Mouse (Mus musculus): ENCODE measurements around the gene Hmgb1. TPM values are rescaled to one million over a fixed set of nuclear protein-coding genes. Genes with fewer than 3 reads are reported as not detected.

Hmgb1 gene
- total and polyA plus RNA-seq, 3 experiments, result 227 to 899 (median 288) TPM

DNA sequence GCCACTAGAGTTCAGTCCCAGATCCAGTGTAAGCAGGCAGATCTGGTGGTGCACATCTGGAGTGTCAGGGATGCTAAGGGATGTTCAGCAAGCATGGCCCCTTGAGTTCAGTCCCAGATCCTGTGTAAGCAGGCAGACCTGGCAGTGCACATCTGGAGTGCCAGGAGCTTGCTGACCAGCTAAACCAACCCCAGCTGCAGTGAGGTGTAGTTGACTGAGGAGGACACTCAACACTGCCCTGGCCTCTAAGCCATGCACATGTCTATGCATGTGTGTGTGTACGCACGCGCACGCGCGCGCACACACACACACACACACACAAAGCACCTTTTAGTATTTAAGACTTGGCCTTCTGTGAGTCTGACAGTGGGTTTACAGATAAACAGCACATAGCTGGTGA, 31.3 kb upstream of the Hmgb1 start:
- in situ Hi-C loops (cut with MboI; ENCODE audit: low pct_ligation_motif_present, low pct_unique_long_range_greater_than_20kb, low sequenced_read_pairs), result no loop called here
- Histone ChIP-seq H3K79me2 (replicated peaks; ENCODE audit: control insufficient read depth, extremely low read depth, insufficient read depth, poor library complexity, severe bottlenecking) (no peaks in the 10 kb centered on the region), H3K27me3 (replicated peaks) (no peaks in the 10 kb centered on the region), H3K4me2 (ENCODE audit: insufficient read depth, low read depth, poor library complexity, severe bottlenecking) (no peak overlapping the region), H3K4me1 (ENCODE audit: control insufficient read depth in 1 of 2, insufficient read depth in 2 of 2) (no peaks in the 10 kb centered on the region), H3K36me3 (replicated peaks in 1 of 2; ENCODE audit: control insufficient read depth in 1 of 2, insufficient read depth in 1 of 2, low read length in 1 of 2) (peaks cover 49 to 69% of the 10 kb centered on the region in 2 experiments), H3K9ac (ENCODE audit: insufficient read depth, low read depth) (no peak overlapping the region), H3K9me3 (replicated peaks; ENCODE audit: low read length) (peaks cover 2% of the 10 kb centered on the region), H3K4me3 (replicated peaks in 1 of 3; ENCODE audit: low read depth in 2 of 3, low read length in 2 of 3, poor library complexity in 1 of 3) (no peak overlapping the region), H3K27ac (ENCODE audit: insufficient read depth, low read depth) (no peak overlapping the region)
- TF ChIP-seq HCFC1 (IDR thresholded peaks at IDR 0.05; ENCODE audit: low read depth, low read length) (no peak), E2F4 (IDR thresholded peaks at IDR 0.05; ENCODE audit: insufficient replicate concordance, low read depth, low read length) (no peak), MAZ (IDR thresholded peaks at IDR 0.05; ENCODE audit: low read depth, low read length) (no peak), UBTF (IDR thresholded peaks at IDR 0.05; ENCODE audit: low read depth, low read length) (no peak), ZC3H11A (IDR thresholded peaks at IDR 0.05; ENCODE audit: low read depth, low read length) (no peak), NELFE (IDR thresholded peaks at IDR 0.05; ENCODE audit: low read depth, low read length) (no peak), ZMIZ1 (IDR thresholded peaks at IDR 0.05; ENCODE audit: low read depth, low read length) (no peak), CHD2 (IDR thresholded peaks at IDR 0.05; ENCODE audit: low read length) (no peak), ETS1 (conservative IDR thresholded peaks at IDR 0.05; ENCODE audit: low read depth, low read length) (no peak), MAX (IDR thresholded peaks at IDR 0.05; ENCODE audit: low read length) (no peak), SMC3 (IDR thresholded peaks at IDR 0.05; ENCODE audit: low read depth, low read length) (no peak), PAX5 (IDR thresholded peaks at IDR 0.05; ENCODE audit: low read length) (no peak), POLR2A (IDR thresholded peaks at IDR 0.05; ENCODE audit: low read depth, low read length) (no peak; the same call in 1 of the 2 replicates), CHD1 (IDR thresholded peaks at IDR 0.05; ENCODE audit: low read depth, low read length) (no peak), JUN (IDR thresholded peaks at IDR 0.05; ENCODE audit: insufficient read depth, low read depth, low read length) (no peak)
- dilution Hi-C loops (cut with MboI; ENCODE audit: extremely low pct_ligation_motif_present, extremely low pct_unique_long_range_greater_than_20kb, low sequenced_read_pairs), result no loop called here
- no peak for DNase-seq (ENCODE audit: extremely low read depth)

DNA sequence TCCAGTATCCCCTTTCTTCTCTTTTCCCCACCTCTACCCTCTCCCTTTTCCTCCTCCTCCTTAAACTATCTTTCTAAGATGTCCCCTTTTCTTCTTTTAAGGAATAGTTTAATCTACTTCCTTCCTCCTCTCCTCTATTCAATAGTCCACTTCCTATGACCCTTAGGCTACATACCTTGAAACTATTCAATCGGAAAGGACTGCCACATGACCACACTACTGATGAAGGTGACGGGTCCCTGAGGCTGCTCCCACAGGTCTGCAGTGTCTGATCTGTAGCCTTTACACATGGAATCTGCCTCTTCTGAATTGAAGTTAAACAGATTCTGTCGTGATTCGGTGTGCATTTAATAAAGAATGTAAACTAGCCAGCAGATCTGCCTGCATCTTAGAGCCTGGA, 28.5 kb upstream of the Hmgb1 start:
- no peak overlapping the region for H3K27ac ChIP-seq (ENCODE audit: insufficient read depth, low read depth)
- TF ChIP-seq GABPA (IDR thresholded peaks at IDR 0.05; ENCODE audit: insufficient replicate concordance, low read depth, low read length) (no peak), CHD1 (IDR thresholded peaks at IDR 0.05; ENCODE audit: low read depth, low read length) (no peak), NELFE (IDR thresholded peaks at IDR 0.05; ENCODE audit: low read depth, low read length) (no peak)
- no peak overlapping the region for H3K4me2 ChIP-seq (ENCODE audit: insufficient read depth, low read depth, poor library complexity, severe bottlenecking)
- no peaks in the 10 kb centered on the region for H3K27me3 ChIP-seq (replicated peaks)
- peaks cover 65 to 91% of the 10 kb centered on the region in 2 experiments for H3K36me3 ChIP-seq (replicated peaks in 1 of 2; ENCODE audit: control insufficient read depth in 1 of 2, insufficient read depth in 1 of 2, low read length in 1 of 2)
- no peak overlapping the region for H3K9ac ChIP-seq (ENCODE audit: insufficient read depth, low read depth)
- H3K4me1 ChIP-seq (ENCODE audit: control insufficient read depth in 1 of 2, insufficient read depth in 2 of 2), result no peaks in the 10 kb centered on the region
- dilution Hi-C loops (cut with MboI; ENCODE audit: extremely low pct_ligation_motif_present, extremely low pct_unique_long_range_greater_than_20kb, low sequenced_read_pairs), result no loop called here
- in situ Hi-C loops (cut with MboI; ENCODE audit: low pct_ligation_motif_present, low pct_unique_long_range_greater_than_20kb, low sequenced_read_pairs), result no loop called here
- peaks cover 2% of the 10 kb centered on the region for H3K9me3 ChIP-seq (replicated peaks; ENCODE audit: low read length)
- no peak overlapping the region for H3K4me3 ChIP-seq (replicated peaks in 1 of 3; ENCODE audit: low read depth in 2 of 3, low read length in 2 of 3, poor library complexity in 1 of 3)
- peaks cover 1% of the 10 kb centered on the region; the same call in 1 of the 2 replicates for H3K79me2 ChIP-seq (replicated peaks; ENCODE audit: control insufficient read depth, extremely low read depth, insufficient read depth, poor library complexity, severe bottlenecking)
- DNase-seq (ENCODE audit: extremely low read depth), result no peak

All from CH12.LX (cell line).